Mouse (Mus musculus) olfactory bulb, adult 2 months (tissue): ENCODE measurements around the gene Usp48.

Experiments used
- CTCF ChIP-seq: fragments of 200-500 bp; IDR thresholded peaks from 2 replicates; pipeline ENCODE4 v1.5.1; 2012; ENCODE audit warnings: low read depth, mild to moderate bottlenecking, low read length, moderate library complexity; ENCODE audit not compliant: insufficient read depth
- POLR2A ChIP-seq: fragments of 200-500 bp; IDR thresholded peaks from 2 replicates; pipeline ENCODE4 v1.6.1; 2012; ENCODE audit warnings: mild to moderate bottlenecking, low read depth, low read length, moderate library complexity; ENCODE audit not compliant: insufficient read depth

DNA sequence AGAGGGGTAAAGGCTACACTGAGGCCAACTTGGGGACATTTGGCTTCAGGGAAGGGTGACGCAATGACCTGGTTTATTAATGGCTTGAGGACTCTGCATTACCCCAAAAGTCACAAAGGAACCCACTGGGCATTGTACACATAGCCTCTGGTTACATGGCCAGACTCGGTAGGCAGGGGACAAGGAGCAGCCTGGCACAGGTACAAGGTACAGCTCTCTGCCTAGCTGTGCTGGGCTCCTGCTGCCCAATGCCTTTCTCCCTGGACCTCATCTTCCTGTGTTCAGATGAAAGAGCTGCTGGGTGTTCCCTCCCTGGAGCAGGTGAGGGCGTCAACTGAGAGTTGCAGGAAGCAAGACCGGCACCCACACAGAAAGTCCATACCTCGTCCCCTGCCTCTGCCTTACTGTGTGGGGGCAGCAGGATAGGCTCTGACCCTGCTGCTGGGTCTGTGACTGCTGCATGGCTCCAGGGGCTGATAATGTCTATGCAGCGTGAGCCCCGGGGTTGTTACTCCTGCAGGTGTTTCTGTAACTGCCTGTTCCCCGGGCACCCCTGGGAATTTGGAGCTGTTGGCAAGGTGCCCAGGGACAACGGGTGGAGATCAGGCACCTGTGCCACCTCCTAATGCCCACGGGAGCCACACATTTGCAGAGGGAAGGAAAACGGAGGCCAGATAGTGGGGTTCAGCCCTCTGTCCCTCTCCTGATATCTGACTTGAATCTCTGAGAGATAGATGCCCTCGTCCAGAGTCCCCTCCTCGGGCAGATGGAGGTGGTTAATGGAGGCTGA lies 78.4 kb downstream of the Usp48 start:
- TF ChIP-seq CTCF (no peak), POLR2A (no peak)
